8 mouse cellular contexts compared by ENCODE assay signal in the genomic region with DNA sequence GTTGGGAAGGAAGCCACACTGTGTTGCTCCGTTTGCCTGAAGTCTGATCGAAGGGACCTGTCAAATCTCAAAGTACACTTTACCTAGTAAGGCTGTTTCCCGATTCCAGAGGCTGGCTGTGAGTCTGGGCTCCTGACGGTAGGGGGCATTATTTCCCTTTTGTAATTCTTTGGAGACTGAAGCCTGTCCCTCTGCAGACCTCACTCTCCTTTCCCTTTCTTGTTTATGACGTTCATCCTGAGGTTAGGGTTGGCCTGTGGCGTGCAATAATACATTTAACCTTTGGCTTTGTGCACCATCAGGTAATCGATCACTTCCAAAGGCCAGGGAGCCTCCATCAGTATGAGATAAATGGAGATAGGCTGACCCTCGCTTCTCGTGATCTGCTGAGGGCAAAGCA. TPM values are rescaled to one million over a fixed set of nuclear protein-coding genes. Genes with fewer than 3 reads are reported as not detected.
DNase-seq lines count a peak whose midpoint lies in the region; ATAC-seq lines count a peak whose summit lies in the region.

No protein-coding gene starts in this region.

- no peaks in the 10 kb centered on the region for H3K4me1 ChIP-seq in heart, embryonic 10.5 days
- peaks cover 17% of the 10 kb centered on the region for H3K4me1 ChIP-seq in forebrain, embryonic 10.5 days
- H3K4me1 ChIP-seq in hindbrain, embryonic 14.5 days (replicated peaks; ENCODE audit: control insufficient read depth, insufficient read depth, low read length), result no peaks in the 10 kb centered on the region

- ATAC-seq in hindbrain, embryonic 14.5 days (ENCODE audit: low FRiP score), result no peak
- peak; percentile 68 for ATAC-seq in megakaryocyte progenitor cell, adult 5-6 weeks (replicated peaks; ENCODE audit: poor library complexity)

- peak; percentile 22 to 72 for DNase-seq in heart, adult 18-20 months
- DNase-seq in heart, embryonic 10.5 days (ENCODE audit: low spot score), result no peak
- peak; percentile 86 for DNase-seq in brain, adult 2 months (ENCODE audit: low read depth, low spot score)
- peak; percentile 64 for DNase-seq in forebrain, embryonic 10.5 days (ENCODE audit: extremely low spot score, low spot score)
- peak; percentile 92 for DNase-seq in hindbrain, embryonic 14.5 days (ENCODE audit: low spot score)
- peak; percentile 54 to 55 for DNase-seq in layer of hippocampus, postnatal 36 days
- peak; percentile 28 for DNase-seq in skeletal muscle tissue, adult 2 months (ENCODE audit: low read depth, low spot score)

- no peak overlapping the region for H3K27ac ChIP-seq in heart, embryonic 10.5 days
- no peak overlapping the region for H3K27ac ChIP-seq in forebrain, embryonic 10.5 days
- no peak overlapping the region for H3K27ac ChIP-seq in hindbrain, embryonic 14.5 days

- no peak overlapping the region for H3K4me3 ChIP-seq in heart, embryonic 10.5 days
- H3K4me3 ChIP-seq in forebrain, embryonic 10.5 days, result no peak overlapping the region
- no peak overlapping the region for H3K4me3 ChIP-seq in hindbrain, embryonic 14.5 days (replicated peaks; ENCODE audit: low read length)

- H3K9me3 ChIP-seq in heart, embryonic 10.5 days, result no peaks in the 10 kb centered on the region
- H3K9me3 ChIP-seq in forebrain, embryonic 10.5 days, result no peaks in the 10 kb centered on the region; the same call in 1 of the 2 replicates
- peaks cover 3% of the 10 kb centered on the region; the same call in 1 of the 2 replicates for H3K9me3 ChIP-seq in hindbrain, embryonic 14.5 days (ENCODE audit: control insufficient read depth, low read length)

- H3K36me3 ChIP-seq in heart, embryonic 10.5 days, result no peaks in the 10 kb centered on the region
- H3K36me3 ChIP-seq in forebrain, embryonic 10.5 days (replicated peaks), result no peaks in the 10 kb centered on the region
- H3K36me3 ChIP-seq in hindbrain, embryonic 14.5 days (replicated peaks; ENCODE audit: control insufficient read depth, insufficient read depth), result no peaks in the 10 kb centered on the region

- no peaks in the 10 kb centered on the region for H3K27me3 ChIP-seq in heart, embryonic 10.5 days (ENCODE audit: insufficient read depth, poor library complexity, severe bottlenecking)
- no peaks in the 10 kb centered on the region for H3K27me3 ChIP-seq in forebrain, embryonic 10.5 days (ENCODE audit: poor library complexity, severe bottlenecking)
- H3K27me3 ChIP-seq in hindbrain, embryonic 14.5 days (ENCODE audit: control insufficient read depth, insufficient read depth, low read length), result no peaks in the 10 kb centered on the region

- H3K9ac ChIP-seq in hindbrain, embryonic 14.5 days, result no peak overlapping the region

- peak overlapping the region; percentile 11; the same call in 1 of the 2 replicates for H3K4me2 ChIP-seq in hindbrain, embryonic 14.5 days (replicated peaks)

- WGBS in heart, embryonic 10.5 days, result 28% methylated on average over 9 of the region's 9 CpGs
- 21% methylated on average over 9 of the region's 9 CpGs for WGBS in forebrain, embryonic 10.5 days
- WGBS in hindbrain, embryonic 14.5 days, result 19% methylated on average over 9 of the region's 9 CpGs

RNA-seq across cellular contexts. Expression of a gene that starts 48.8 kb away (rescaled TPM):
- total RNA-seq in heart, adult 18-20 months (2021), result 10 to 100 TPM; 16.9 to 17.0 TPM
- polyA plus RNA-seq in heart, embryonic 10.5 days (2016; fragmentation: Nextera tagmentation; extraction: Ambion mirVana), result 6.6 and 9.9 TPM in 2 replicates
- polyA plus RNA-seq in forebrain, embryonic 10.5 days (2016; fragmentation: Nextera tagmentation; extraction: Ambion mirVana), result 9.5 and 10.6 TPM in 2 replicates
- polyA plus RNA-seq in hindbrain, embryonic 14.5 days (2014; fragmentation: Nextera tagmentation; extraction: Ambion mirVana), result 11.0 and 11.8 TPM in 2 replicates
- 10 to 100 TPM; 38.5 to 40.9 TPM for total RNA-seq in layer of hippocampus, postnatal 36 days (2021)
- total RNA-seq in megakaryocyte progenitor cell, adult 5-6 weeks (2015), result 21.9 and 24.0 TPM in 2 replicates
- total RNA-seq in megakaryocyte progenitor cell, adult 5-6 weeks (2017), result 15.8 and 19.6 TPM in 2 replicates
